Mouse (Mus musculus): ENCODE measurements around the gene Vac14.

DNA sequence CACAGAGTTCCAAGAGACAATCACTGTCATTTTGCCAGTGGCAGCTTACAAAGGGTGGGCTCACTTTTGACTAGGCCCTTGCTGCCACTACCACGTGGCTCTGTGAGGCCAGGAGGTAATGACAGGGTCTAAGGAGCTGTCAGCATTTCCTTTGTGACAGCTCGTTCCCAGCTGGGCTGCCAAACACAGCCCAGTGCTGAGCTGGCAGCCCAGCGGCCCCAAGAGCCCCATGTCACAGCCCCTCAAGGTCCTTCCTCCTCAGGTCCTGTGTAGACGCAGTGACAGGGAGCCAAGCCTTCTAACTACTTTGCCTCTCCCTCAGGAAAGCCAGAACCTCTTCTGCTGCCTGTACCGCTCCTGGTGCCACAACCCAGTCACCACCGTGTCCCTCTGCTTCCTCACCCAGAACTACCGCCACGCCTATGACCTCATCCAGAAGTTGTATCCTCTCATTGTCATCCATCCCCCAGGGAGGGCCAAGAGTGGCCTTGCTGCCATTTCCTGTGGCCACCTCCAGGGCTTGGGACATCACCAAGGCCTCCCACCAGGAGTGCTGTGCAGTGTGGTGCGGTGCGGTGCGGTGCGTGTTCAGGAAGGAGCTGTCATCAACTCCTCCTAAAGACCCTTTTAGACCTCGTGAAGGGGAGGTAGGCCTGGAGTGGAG is 93.0 kb downstream of the Vac14 start:
- TF ChIP-seq SRF (IDR thresholded peaks at IDR 0.05; ENCODE audit: control insufficient read depth, insufficient read length, low read depth) (no peak), MAX (IDR thresholded peaks at IDR 0.05; ENCODE audit: low read depth) (no peak), TCF12 (IDR thresholded peaks at IDR 0.05; ENCODE audit: insufficient read depth, poor library complexity, severe bottlenecking) (no peak), POLR2A (IDR thresholded peaks at IDR 0.05; ENCODE audit: insufficient read length, low read depth) (no peak)

Measured in myocyte (in vitro differentiated cells).